Mouse (Mus musculus): ENCODE data around the gene Iqgap2.

DNA sequence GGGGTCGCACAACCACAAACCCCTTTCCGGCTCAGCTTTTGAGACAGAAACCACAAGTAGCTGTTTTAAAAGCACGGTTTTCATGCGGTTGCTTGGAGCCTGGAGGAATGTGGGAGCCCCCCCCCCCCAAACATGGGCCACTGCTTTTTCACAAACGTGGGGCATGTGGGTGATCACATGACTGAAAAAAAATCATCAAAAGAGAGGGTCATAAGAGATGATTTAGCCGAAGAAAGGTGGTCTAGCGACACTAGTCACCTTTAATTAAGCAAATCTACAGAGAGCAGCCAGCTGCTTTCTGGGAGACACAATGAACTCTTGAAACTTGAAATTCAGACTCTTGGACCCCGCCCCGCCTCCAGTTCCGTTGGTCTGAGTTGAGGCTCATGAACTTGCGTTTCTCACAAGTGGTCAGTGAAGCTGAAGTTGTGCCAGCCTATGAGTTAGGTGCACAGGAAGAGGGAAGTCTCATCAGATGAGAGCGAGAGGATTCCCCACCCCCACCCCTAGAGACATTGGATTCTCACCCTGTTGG, 956 bp upstream of the Iqgap2 start:
- TF ChIP-seq CTCF (IDR thresholded peaks at IDR 0.05; ENCODE audit: borderline replicate concordance, insufficient read depth, low read length) (no peak), POLR2A (IDR thresholded peaks at IDR 0.05; ENCODE audit: low read depth, low read length) (no peak)

All from embryonic fibroblast, embryonic 13.5 days (primary cell).